Mouse (Mus musculus) thymus, adult 18-20 months (tissue): ENCODE measurements around the gene Cpz.

Experiments
- DNase-seq, 2 experiments: peaks; one replicate each; pipeline ENCODE4 v3.0.0; 2022; ENCODE audit warnings: mixed read lengths in 2 of 2

Cpz gene

DNA sequence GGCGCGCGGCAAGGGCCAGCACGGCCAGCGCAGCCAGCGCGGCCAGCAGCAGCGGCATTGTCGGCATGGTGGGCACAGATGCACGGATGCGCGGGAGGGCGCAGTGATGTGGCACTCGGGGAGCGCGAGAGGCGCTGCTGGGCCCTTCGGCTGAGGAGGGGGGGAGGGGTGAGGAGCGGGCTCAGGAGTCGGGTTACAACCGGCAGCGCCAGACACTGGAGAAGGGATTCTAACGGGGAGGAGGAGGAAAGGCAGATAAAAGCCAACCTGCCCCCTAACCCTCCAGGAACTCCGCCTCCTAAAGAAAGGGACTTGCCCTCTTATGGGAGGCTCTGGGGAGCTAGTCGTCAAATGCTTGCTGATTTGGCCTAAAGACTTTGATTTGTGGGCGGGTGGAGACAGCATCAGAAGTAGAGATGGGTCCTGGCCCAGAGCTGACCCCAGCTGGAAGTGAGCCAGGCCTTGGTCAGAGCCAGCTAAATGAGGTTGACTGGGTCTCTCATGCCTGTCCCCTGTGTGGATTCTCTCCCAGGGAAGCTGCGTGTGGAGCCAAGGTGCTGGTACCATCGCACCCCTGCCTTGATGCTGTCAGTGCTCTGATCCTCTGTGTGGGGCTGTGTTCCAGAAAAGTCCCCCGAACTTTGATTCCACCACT, at the start of gene Cpz:
TSS of gene Cpz (minus strand) at position 230 of the 655 bp plus-strand sequence.
- no peak for DNase-seq

- peak; percentile 75 to 78 for DNase-seq
These were observed 49.4 kb upstream of the Cpz start, which contains the start of gene Trmt44 for GRCm38 (mm10) chr5:35574653-35575599. Trmt44 (minus strand) TSS chr5:35575070.

DNA sequence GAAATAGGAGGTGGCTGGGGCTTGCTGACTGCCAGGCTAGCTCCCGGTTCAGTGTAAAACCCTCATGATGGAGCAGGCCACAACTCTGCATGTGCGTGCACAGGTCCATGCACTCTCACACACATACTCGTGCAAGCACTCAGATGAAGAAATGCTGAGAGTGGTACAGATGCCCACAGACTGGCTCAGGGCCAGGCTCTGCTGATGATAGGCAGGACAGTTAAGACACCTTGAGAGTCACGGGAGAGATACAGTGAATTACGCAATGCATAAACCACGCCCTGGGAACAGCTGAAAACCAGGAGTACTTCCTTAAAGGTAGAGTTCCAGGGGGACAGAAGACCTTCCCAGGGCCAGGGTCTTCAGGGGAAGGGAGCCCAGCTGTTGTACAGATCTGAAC, 46.0 kb upstream of the Cpz start:
- no peak for DNase-seq

GRCm38 (mm10) chr5:35566632-35567031, 41.1 kb upstream of the Cpz start:
- DNase-seq = no peak

DNA sequence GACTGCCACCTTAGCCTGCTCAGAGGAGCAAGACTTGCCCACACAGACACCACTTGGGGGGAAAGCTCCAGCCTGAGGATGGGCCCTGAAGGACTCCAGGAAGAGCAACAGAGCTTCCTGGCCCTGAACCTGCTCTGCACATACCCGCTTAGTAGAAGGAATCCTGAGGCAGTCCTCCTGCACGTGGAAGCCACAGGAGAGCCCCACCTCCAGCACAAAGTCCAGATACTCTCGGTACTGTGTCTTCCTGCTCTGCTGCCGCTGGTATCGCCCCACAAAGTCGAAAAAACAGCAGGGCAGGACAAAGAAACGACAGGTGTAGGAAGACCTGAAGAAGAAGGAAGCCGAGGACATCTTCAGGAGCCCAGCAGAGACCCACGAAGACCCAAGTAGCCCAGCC, 39.7 kb upstream of the Cpz start:
- no peak for DNase-seq

DNA sequence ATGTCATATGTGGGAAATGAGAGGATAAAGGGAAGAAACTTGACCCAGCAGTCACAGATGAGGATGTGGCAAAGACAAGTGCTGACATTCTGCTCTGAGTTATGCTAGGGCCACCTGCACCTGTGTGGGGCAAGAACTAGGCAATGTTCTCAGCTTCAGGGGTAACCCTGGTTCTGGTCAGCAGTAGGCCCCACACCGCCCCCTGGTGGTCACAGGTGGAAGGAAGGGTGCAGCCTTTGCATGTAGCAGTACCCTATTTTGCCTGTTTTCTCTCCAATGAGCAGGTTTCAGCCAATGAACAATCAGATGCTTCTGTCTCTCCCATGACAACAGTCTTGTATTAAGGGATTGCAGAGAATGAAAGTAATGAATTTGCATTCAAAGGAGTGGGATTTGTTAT, 38.0 kb upstream of the Cpz start:
- peak; percentile 16 to 34 for DNase-seq

GRCm38 (mm10) chr5:35562616-35563015, 37.1 kb upstream of the Cpz start:
- DNase-seq = no peak

- no peak for DNase-seq
These were observed 33.9 kb upstream of the Cpz start for GRCm38 (mm10) chr5:35559447-35559846.

GRCm38 (mm10) chr5:35557946-35558621, 32.6 kb upstream of the Cpz start:
- DNase-seq = no peak

- no peak for DNase-seq
These were observed 30.9 kb upstream of the Cpz start for GRCm38 (mm10) chr5:35556393-35556792.

DNA sequence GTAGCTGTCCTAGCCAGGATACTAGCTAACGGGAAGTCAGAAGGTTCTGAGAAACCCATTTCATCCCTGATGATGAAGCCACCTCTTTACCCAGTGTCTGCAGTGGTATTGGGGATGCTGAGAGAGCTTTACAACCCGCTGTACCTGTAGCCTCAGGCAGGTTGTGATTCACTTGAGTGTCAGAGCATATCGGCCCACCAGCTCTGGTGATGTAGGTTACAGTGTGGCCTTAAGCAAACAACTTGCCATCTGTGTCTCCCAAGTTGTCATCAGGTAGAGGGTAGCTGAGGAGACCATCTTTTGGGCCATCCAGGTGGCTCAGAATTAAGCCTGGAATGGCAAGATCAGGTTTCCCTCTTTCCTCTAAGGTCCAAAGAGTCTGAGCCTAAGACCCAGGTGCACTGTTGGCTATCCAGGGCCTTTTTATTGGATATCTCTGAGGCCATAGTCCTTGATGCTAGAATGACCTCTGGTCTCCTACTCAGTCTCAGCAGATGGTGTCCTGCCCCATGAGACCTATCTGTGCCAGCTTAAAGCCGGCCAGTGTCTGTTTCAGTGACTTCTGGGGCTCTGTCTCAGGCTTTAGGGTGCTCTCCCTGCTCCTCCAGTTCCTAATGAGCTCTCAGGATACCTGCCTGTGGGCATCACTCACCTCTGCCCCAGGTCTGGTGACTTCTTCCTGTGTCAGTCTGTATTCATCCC, 27.5 kb upstream of the Cpz start:
- DNase-seq = no peak

DNA sequence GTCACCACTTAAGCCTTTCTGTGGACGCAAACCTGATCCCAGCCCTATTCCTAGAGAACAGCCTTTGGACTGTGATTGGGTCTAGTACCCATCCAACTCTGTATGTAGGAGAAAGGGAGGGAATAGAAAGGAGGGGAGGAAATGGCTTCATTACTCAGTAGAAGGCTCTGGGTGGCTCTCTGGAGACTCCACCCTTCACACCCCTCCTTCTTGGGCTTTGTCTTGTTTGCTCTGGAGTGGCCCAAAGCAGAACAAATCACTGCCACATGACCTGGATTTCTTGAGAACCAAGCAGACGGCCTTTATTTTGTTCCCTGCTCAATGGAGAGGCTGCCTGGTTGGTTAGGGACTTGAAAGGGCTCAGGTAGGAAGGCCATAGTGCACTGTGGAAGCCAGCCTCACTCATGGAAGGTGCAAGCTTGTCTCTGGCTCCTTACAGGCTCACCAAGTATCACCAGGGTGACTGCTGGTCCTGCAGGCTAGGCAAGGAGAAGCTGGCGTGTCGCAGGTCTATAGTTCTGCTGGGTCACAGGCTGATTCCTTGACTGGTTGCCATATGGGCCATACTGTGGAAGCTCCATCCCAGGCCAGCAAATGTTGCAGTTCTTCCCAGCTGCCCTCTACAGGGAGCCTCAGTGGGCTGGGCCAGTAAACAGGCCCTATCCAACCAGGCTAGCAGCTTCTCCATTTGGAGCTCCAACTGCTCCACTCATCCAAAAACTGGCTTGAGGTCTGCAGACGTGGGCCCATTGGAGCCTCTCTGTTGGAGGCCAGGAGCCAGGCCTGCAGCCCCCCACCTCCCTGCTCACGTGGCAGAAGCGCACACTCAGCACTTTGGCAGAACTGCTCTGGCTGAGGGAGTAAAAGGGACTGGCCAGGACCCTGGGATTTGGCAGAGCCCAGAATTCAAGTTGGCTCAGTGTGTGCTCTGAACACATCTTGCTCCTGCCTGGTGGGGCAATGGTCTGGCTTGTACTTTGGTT, 26.6 kb upstream of the Cpz start:
- no peak for DNase-seq

- DNase-seq = no peak
These were observed 20.6 kb upstream of the Cpz start for GRCm38 (mm10) chr5:35546127-35546526.

DNA sequence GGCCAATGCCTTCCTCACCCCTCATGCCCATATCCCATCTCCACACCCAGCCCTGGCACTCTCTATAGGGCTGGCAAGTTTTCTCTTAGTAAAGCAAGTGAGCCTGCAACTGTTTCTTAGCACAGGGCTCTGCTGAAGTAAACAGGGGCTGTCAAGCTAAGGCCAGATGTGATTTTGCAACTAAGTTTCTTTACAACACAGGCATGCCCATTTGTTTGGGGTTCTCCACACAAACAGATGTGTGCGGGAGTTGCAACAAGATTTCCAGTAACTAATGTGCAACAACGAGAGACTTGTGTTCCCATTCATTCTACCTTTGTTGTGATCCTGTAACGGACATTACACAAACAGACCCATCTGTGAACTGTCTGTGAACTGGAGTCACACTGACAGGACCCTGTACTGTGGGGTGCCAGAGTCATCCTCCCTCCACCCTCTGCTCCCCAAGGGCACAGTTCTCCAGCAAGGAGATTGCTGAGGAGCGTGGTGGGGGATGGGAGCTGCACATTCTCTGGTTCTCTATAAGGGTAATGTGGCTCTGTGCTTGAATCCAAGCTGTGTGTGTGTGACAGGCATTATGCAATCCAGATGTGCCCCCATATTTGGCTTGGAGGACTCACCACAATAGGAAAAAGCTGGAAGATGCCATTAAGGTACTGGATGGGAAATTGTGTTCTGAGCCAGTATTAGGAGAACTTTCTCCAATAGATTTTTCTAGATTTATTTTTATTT, 15.7 kb upstream of the Cpz start:
- DNase-seq = no peak

GRCm38 (mm10) chr5:35540555-35540954, 15.1 kb upstream of the Cpz start:
- no peak for DNase-seq

DNA sequence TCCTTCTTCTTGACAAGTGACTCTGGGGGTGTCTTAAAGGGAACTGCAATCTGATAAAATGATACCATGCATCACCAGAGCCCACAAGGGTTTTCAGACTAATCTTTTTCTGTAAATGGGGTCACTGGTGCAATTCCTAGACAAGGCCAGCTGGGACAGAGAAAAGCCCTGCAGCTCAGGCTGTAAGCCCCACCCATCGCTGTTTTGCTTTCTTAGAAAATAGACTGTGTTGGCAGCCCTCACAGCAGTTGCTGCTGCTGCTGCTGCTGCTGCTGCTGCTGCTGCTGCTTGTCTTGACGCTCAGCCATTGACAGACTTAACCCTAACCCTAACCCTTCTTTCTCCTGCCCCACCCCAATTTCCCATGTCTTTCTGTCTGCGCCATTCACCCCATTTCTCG, 14.1 kb upstream of the Cpz start:
- DNase-seq = no peak

DNA sequence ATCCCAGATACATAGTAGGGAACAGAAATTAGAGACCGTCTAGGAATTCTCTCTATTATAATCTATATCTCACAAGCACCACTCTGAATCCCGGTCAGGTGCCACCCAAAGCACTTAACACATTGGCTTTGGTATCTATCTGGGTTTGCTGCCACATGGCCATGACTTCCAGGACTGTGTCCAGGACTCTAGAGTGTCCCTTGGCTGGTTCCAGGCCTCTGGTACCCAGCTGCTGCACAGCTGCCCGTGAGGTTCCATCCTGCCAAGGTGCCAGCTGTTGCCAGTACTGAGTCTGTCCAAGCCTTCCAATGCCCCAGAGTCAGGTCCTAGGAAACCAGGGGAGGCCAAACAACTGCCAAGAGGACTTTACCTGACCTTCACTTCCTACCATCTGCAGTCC, 12.5 kb upstream of the Cpz start:
- DNase-seq = no peak

DNA sequence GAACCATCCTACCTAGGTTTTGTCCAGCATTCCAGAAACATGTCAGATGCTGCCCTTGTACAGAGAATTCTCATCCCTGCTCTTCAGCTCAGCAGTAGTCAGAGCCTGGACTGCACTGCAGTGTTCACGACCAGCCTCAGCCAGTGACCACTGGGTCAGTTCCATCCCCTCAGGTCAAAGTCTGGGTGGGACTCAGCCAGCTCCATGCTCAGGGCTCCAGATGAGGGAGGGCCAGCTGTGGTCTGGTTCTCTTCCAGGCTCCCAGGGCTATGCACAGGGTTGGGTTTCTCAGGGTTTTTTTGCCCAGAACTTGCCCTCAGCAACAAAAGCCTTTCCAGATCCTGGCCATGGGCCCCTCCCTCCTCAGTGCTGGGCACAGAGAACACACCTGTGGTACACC, 12.0 kb upstream of the Cpz start:
- DNase-seq = no peak

DNA sequence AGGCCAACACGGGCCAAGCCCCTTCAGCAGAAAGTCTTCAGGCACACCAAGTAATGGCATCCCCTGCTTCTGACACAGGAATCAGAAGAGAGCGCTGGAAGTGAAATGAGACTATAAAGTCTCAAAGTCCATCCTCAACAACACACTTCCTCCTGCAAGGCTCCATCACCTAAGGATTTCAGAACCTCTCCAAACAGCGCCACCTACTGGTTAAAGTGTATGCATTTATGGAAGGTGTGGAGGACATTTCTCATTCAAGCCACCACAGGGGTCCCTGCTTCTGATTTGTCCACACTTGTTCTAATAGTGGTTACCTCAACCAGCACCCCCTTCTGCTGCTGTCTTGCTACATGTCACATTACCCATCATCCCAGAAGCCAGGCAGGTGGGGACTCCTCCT, 10.8 kb upstream of the Cpz start:
- DNase-seq = no peak

GRCm38 (mm10) chr5:35531586-35531985, 6.1 kb upstream of the Cpz start:
- no peak for DNase-seq

- no peak for DNase-seq
These were observed 4.9 kb upstream of the Cpz start for GRCm38 (mm10) chr5:35530442-35530841.
